Mouse (Mus musculus) hindbrain, embryonic 11.5 days (tissue): ENCODE measurements around the gene Ppp1r1c. TPM values are rescaled to one million over a fixed set of nuclear protein-coding genes. Genes with fewer than 3 reads are reported as not detected.

Experiments used
- ATAC-seq: fragments of 200-750 bp; cut with Nextera tagmentation; 2 replicates; pipeline ENCODE4 v1.8.0; 2017; ENCODE audit warnings: mild to moderate bottlenecking, moderate TSS enrichment, moderate library complexity; ENCODE audit not compliant: low FRiP score
- DNase-seq: peaks from one replicate; pipeline ENCODE4 v3.0.0-alpha.2; 2015; ENCODE audit warnings: low spot score
- H3K27ac ChIP-seq: fragments of 300-500 bp; sonication (generic); 2 replicates; pipeline ENCODE4 v1.5.1; 2014; ENCODE audit warnings: mild to moderate bottlenecking, low read depth, low read length
- H3K27me3 ChIP-seq: fragments of 300-500 bp; sonication (generic); 2 replicates; pipeline ENCODE4 v1.6.1; 2014; ENCODE audit warnings: mild to moderate bottlenecking, low read length, moderate library complexity, mixed read lengths; ENCODE audit not compliant: control insufficient read depth, insufficient read depth
- H3K36me3 ChIP-seq: fragments of 300-500 bp; sonication (generic); 2 replicates; pipeline ENCODE4 v1.6.1; 2014; ENCODE audit warnings: mild to moderate bottlenecking, low read length, moderate library complexity, mixed read lengths; ENCODE audit not compliant: control insufficient read depth, insufficient read depth
- H3K4me1 ChIP-seq: fragments of 300-500 bp; sonication (generic); replicated peaks from 2 replicates; pipeline ENCODE4 v1.6.1; 2014; ENCODE audit warnings: low read length, mixed read lengths; ENCODE audit not compliant: control insufficient read depth, insufficient read depth
- H3K4me2 ChIP-seq: fragments of 300-500 bp; sonication (generic); replicated peaks from 2 replicates; pipeline ENCODE4 v1.6.1; 2014; ENCODE audit warnings: mild to moderate bottlenecking, low read depth, low read length
- H3K4me3 ChIP-seq: fragments of 300-500 bp; sonication (generic); 2 replicates; pipeline ENCODE4 v1.5.1; 2014; ENCODE audit warnings: low read depth, low read length
- H3K9ac ChIP-seq: fragments of 300-500 bp; sonication (generic); 2 replicates; pipeline ENCODE4 v1.6.1; 2014; ENCODE audit warnings: low read depth, low read length
- H3K9me3 ChIP-seq: fragments of 300-500 bp; sonication (generic); 2 replicates; pipeline ENCODE4 v1.6.1; 2016; ENCODE audit warnings: low read length; ENCODE audit not compliant: control insufficient read depth
- WGBS: fragments of 180-500 bp; shearing (Covaris S2); extraction: QIAGEN DNeasy Blood & Tissue Kit; methylation state at CpG from one replicate; pipeline ENCODE4 v1.1.7; 2014; 5-methylcytosine and 5-hydroxymethylcytosine counted together
- polyA plus RNA-seq: library from polyadenylated mRNA; unstranded; fragments of >200 nt; fragmentation: Nextera tagmentation; extraction: Ambion mirVana; gene quantifications from 2 replicates; pipeline ENCODE4 v1.2.1, GENCODE M21; 2014

Ppp1r1c gene
- polyA plus RNA-seq, 1 experiment from 2014 or later: 12.6 TPM

GRCm38 (mm10) chr2:79683258-79683657 lies 24.3 kb upstream of the Ppp1r1c start:
- no peak overlapping the region for H3K9ac ChIP-seq
- 90% methylated on average over 4 of the region's 4 CpGs for WGBS
- no peaks in the 10 kb centered on the region for H3K4me1 ChIP-seq
- H3K36me3 ChIP-seq: no peaks in the 10 kb centered on the region
- H3K27me3 ChIP-seq: no peaks in the 10 kb centered on the region
- H3K4me3 ChIP-seq: no peak overlapping the region
- no peak for ATAC-seq
- H3K9me3 ChIP-seq: no peaks in the 10 kb centered on the region
- DNase-seq: no peak
- no peak overlapping the region for H3K27ac ChIP-seq
- no peak overlapping the region for H3K4me2 ChIP-seq

GRCm38 (mm10) chr2:79690838-79691237 lies 16.7 kb upstream of the Ppp1r1c start:
- H3K9ac ChIP-seq: no peak overlapping the region
- ATAC-seq (no peak), DNase-seq (no peak)
- no peaks in the 10 kb centered on the region for H3K9me3 ChIP-seq
- no peak overlapping the region for H3K27ac ChIP-seq
- H3K4me1 ChIP-seq: no peaks in the 10 kb centered on the region
- H3K27me3 ChIP-seq: no peaks in the 10 kb centered on the region
- no peak overlapping the region for H3K4me2 ChIP-seq
- H3K36me3 ChIP-seq: no peaks in the 10 kb centered on the region
- 83% methylated on average over 3 of the region's 3 CpGs for WGBS
- no peak overlapping the region for H3K4me3 ChIP-seq

GRCm38 (mm10) chr2:79695190-79695589 lies 12.4 kb upstream of the Ppp1r1c start:
- WGBS: 91% methylated on average over 4 of the region's 4 CpGs
- H3K36me3 ChIP-seq: no peaks in the 10 kb centered on the region
- H3K4me2 ChIP-seq: no peak overlapping the region
- no peak for DNase-seq
- no peak for ATAC-seq
- H3K9ac ChIP-seq: no peak overlapping the region
- H3K9me3 ChIP-seq: no peaks in the 10 kb centered on the region
- no peak overlapping the region for H3K4me3 ChIP-seq
- H3K4me1 ChIP-seq: no peaks in the 10 kb centered on the region
- no peak overlapping the region for H3K27ac ChIP-seq
- H3K27me3 ChIP-seq: no peaks in the 10 kb centered on the region

- no peak overlapping the region for H3K4me3 ChIP-seq
- H3K27ac ChIP-seq: no peak overlapping the region
- H3K4me2 ChIP-seq: no peak overlapping the region
- no peak for ATAC-seq
- H3K9me3 ChIP-seq: no peaks in the 10 kb centered on the region
- H3K36me3 ChIP-seq: no peaks in the 10 kb centered on the region
- H3K27me3 ChIP-seq: no peaks in the 10 kb centered on the region
- no peak for DNase-seq
- no peak overlapping the region for H3K9ac ChIP-seq
- no peaks in the 10 kb centered on the region for H3K4me1 ChIP-seq
- 92% methylated on average over 12 of the region's 12 CpGs for WGBS
These were observed 11.6 kb upstream of the Ppp1r1c start for GRCm38 (mm10) chr2:79695939-79696338.

- Histone ChIP-seq H3K9ac (no peak overlapping the region), H3K27me3 (no peaks in the 10 kb centered on the region), H3K4me2 (no peak overlapping the region), H3K27ac (no peak overlapping the region), H3K36me3 (no peaks in the 10 kb centered on the region), H3K9me3 (no peaks in the 10 kb centered on the region), H3K4me3 (no peak overlapping the region), H3K4me1 (no peaks in the 10 kb centered on the region)
- WGBS: 85% methylated on average over 10 of the region's 10 CpGs
- DNase-seq (no peak), ATAC-seq (no peak)
These were observed 10.9 kb upstream of the Ppp1r1c start for GRCm38 (mm10) chr2:79696478-79697230.

GRCm38 (mm10) chr2:79698166-79698565 lies 9.4 kb upstream of the Ppp1r1c start:
- 77% methylated on average over 2 of the region's 2 CpGs for WGBS
- Histone ChIP-seq H3K9ac (no peak overlapping the region), H3K27ac (no peak overlapping the region), H3K4me2 (no peak overlapping the region), H3K9me3 (no peaks in the 10 kb centered on the region), H3K27me3 (no peaks in the 10 kb centered on the region), H3K4me1 (no peaks in the 10 kb centered on the region), H3K36me3 (no peaks in the 10 kb centered on the region), H3K4me3 (no peak overlapping the region)
- ATAC-seq: no peak
- DNase-seq: no peak

GRCm38 (mm10) chr2:79704773-79705172 lies 2.8 kb upstream of the Ppp1r1c start:
- no peak for DNase-seq
- 94% methylated on average over 2 of the region's 2 CpGs for WGBS
- no peak for ATAC-seq
- no peak overlapping the region for H3K27ac ChIP-seq
- H3K27me3 ChIP-seq: no peaks in the 10 kb centered on the region
- H3K9me3 ChIP-seq: no peaks in the 10 kb centered on the region
- H3K4me3 ChIP-seq: no peak overlapping the region
- no peaks in the 10 kb centered on the region for H3K36me3 ChIP-seq
- H3K4me2 ChIP-seq: no peak overlapping the region
- no peak overlapping the region for H3K9ac ChIP-seq
- H3K4me1 ChIP-seq: no peaks in the 10 kb centered on the region

GRCm38 (mm10) chr2:79713662-79714091 lies 6.1 kb downstream of the Ppp1r1c start:
- WGBS: 76% methylated on average over 3 of the region's 3 CpGs
- H3K27me3 ChIP-seq: no peaks in the 10 kb centered on the region
- no peaks in the 10 kb centered on the region for H3K36me3 ChIP-seq
- H3K4me3 ChIP-seq: no peak overlapping the region
- DNase-seq (no peak), ATAC-seq (no peak)
- no peaks in the 10 kb centered on the region for H3K4me1 ChIP-seq
- no peaks in the 10 kb centered on the region for H3K9me3 ChIP-seq
- no peak overlapping the region for H3K9ac ChIP-seq
- H3K4me2 ChIP-seq: no peak overlapping the region
- H3K27ac ChIP-seq: no peak overlapping the region

- Histone ChIP-seq H3K4me3 (no peak overlapping the region), H3K36me3 (no peaks in the 10 kb centered on the region), H3K4me1 (no peaks in the 10 kb centered on the region), H3K27me3 (no peaks in the 10 kb centered on the region), H3K9ac (no peak overlapping the region), H3K9me3 (no peaks in the 10 kb centered on the region), H3K27ac (no peak overlapping the region), H3K4me2 (no peak overlapping the region)
- WGBS: 91% methylated on average over 6 of the region's 6 CpGs
- ATAC-seq (no peak), DNase-seq (no peak)
These were observed 7.2 kb downstream of the Ppp1r1c start for GRCm38 (mm10) chr2:79714745-79715144.
